Mouse (Mus musculus) embryonic facial prominence, embryonic 11.5 days (tissue): ENCODE results near the gene Trp53rkb. TPM values are rescaled to one million over a fixed set of nuclear protein-coding genes. Genes with fewer than 3 reads are reported as not detected.
"Not testable (repeated sequence)": the region's sequence is repeated elsewhere in the genome, so short reads cannot be mapped to it uniquely, and the experiment has no call there.

Experiments used
- ATAC-seq: fragments of 200-750 bp; cut with Nextera tagmentation; replicated peaks from 2 replicates; pipeline ENCODE4 v1.8.0; 2017; ENCODE audit warnings: low read depth; ENCODE audit not compliant: insufficient number of reproducible peaks, low FRiP score, low TSS enrichment
- DNase-seq: peaks from one replicate; pipeline ENCODE4 v3.0.0-alpha.2; 2015; ENCODE audit warnings: low spot score
- H3K27ac ChIP-seq: fragments of 300-500 bp; sonication (generic); replicated peaks from 2 replicates; pipeline ENCODE4 v1.5.1; 2014; ENCODE audit warnings: mild to moderate bottlenecking, low read depth, low read length, control low read depth
- H3K27me3 ChIP-seq: fragments of 300-500 bp; sonication (generic); 2 replicates; pipeline ENCODE4 v1.6.1; 2014; ENCODE audit warnings: mild to moderate bottlenecking, low read length, moderate library complexity, mixed read lengths; ENCODE audit not compliant: control insufficient read depth, insufficient read depth
- H3K36me3 ChIP-seq: fragments of 300-500 bp; sonication (generic); replicated peaks from 2 replicates; pipeline ENCODE4 v1.6.1; 2014; ENCODE audit warnings: low read depth, mild to moderate bottlenecking, low read length, moderate library complexity, mixed read lengths; ENCODE audit not compliant: control insufficient read depth, insufficient read depth
- H3K4me1 ChIP-seq: fragments of 300-500 bp; sonication (generic); 2 replicates; pipeline ENCODE4 v1.6.1; 2014; ENCODE audit warnings: low read length, mixed read lengths; ENCODE audit not compliant: control insufficient read depth, insufficient read depth
- H3K4me2 ChIP-seq: fragments of 300-500 bp; sonication (generic); 2 replicates; pipeline ENCODE4 v1.6.1; 2014; ENCODE audit warnings: low read depth, mild to moderate bottlenecking, control low read depth, low read length, moderate library complexity
- H3K4me3 ChIP-seq: fragments of 300-500 bp; sonication (generic); 2 replicates; pipeline ENCODE4 v1.5.1; 2014; ENCODE audit warnings: low read depth, low read length, control low read depth
- H3K9ac ChIP-seq: fragments of 300-500 bp; sonication (generic); replicated peaks from 2 replicates; pipeline ENCODE4 v1.6.1; 2014; ENCODE audit warnings: mild to moderate bottlenecking, control low read depth, low read length
- H3K9me3 ChIP-seq: fragments of 300-500 bp; sonication (generic); replicated peaks from 2 replicates; pipeline ENCODE4 v1.6.1; 2016; ENCODE audit warnings: mild to moderate bottlenecking, low read length, inconsistent platforms, mixed read lengths; ENCODE audit not compliant: control insufficient read depth
- WGBS: fragments of 180-500 bp; shearing (Covaris S2); extraction: QIAGEN DNeasy Blood & Tissue Kit; methylation state at CpG from one replicate; pipeline ENCODE4 v1.1.7; 2014; 5-methylcytosine and 5-hydroxymethylcytosine counted together
- polyA plus RNA-seq: library from polyadenylated mRNA; unstranded; fragments of >200 nt; fragmentation: Nextera tagmentation; extraction: Ambion mirVana; gene quantifications from 2 replicates; pipeline ENCODE4 v1.2.1, GENCODE M21; 2014

Gene Trp53rkb
- polyA plus RNA-seq: 8.9 and 10.3 TPM in 2 replicates

- ATAC-seq (no peak; the same call in 1 of the 2 replicates), DNase-seq (no peak)
- Histone ChIP-seq H3K4me1 (no peaks in the 10 kb centered on the region; the same call in 1 of the 2 replicates), H3K9ac (peak within 1 kb of the TSS; percentile 77), H3K36me3 (no peaks in the 10 kb centered on the region), H3K27me3 (no peaks in the 10 kb centered on the region), H3K27ac (no peak within 1 kb of the TSS), H3K4me2 (peak within 1 kb of the TSS; percentile 60), H3K9me3 (no peaks in the 10 kb centered on the region), H3K4me3 (peak within 1 kb of the TSS; percentile 82)
- WGBS: 69% methylated on average over 5 of the region's 5 CpGs
Measured at GRCm38 (mm10) chr2:166792355-166792754, at the start of gene Trp53rkb. Gene Trp53rkb (plus strand): TSS chr2:166792531.

- no peak for DNase-seq
- Histone ChIP-seq H3K4me1 (no peaks in the 10 kb centered on the region), H3K9me3 (no peaks in the 10 kb centered on the region), H3K36me3 (no peaks in the 10 kb centered on the region), H3K27ac (no peak overlapping the region), H3K27me3 (no peaks in the 10 kb centered on the region), H3K4me3 (no peak overlapping the region), H3K9ac (no peak overlapping the region), H3K4me2 (no peak overlapping the region)
- ATAC-seq: no peak
- 50% methylated on average over 4 of the region's 4 CpGs for WGBS
Measured at GRCm38 (mm10) chr2:166743504-166743903, 48.8 kb upstream of the Trp53rkb start.

GRCm38 (mm10) chr2:166744433-166744832 is 47.9 kb upstream of the Trp53rkb start:
- Histone ChIP-seq H3K27ac (no peak overlapping the region), H3K4me3 (no peak overlapping the region), H3K36me3 (no peaks in the 10 kb centered on the region), H3K4me1 (no peaks in the 10 kb centered on the region), H3K9me3 (no peaks in the 10 kb centered on the region), H3K4me2 (no peak overlapping the region), H3K9ac (no peak overlapping the region), H3K27me3 (no peaks in the 10 kb centered on the region)
- ATAC-seq (no peak), DNase-seq (no peak)
- WGBS: 84% methylated on average over 7 of the region's 7 CpGs

- 84% methylated on average over 9 of the region's 9 CpGs for WGBS
- no peak overlapping the region for H3K9ac ChIP-seq
- no peak overlapping the region for H3K27ac ChIP-seq
Measured at GRCm38 (mm10) chr2:166745849-166746248, 46.5 kb upstream of the Trp53rkb start.

GRCm38 (mm10) chr2:166746261-166746913 is 45.9 kb upstream of the Trp53rkb start:
- DNase-seq, H3K4me1 ChIP-seq, H3K4me3 ChIP-seq, H3K9ac ChIP-seq, H3K9me3 ChIP-seq, H3K4me2 ChIP-seq, H3K27ac ChIP-seq, ATAC-seq, H3K27me3 ChIP-seq, H3K36me3 ChIP-seq: not testable (repeated sequence)
- 54% methylated on average over 14 of the region's 14 CpGs for WGBS

More at GRCm38 (mm10) chr2:166745849-166746248, 46.5 kb upstream of the Trp53rkb start:
- H3K9me3 ChIP-seq: no peaks in the 10 kb centered on the region
- no peak overlapping the region for H3K4me2 ChIP-seq
- H3K4me1 ChIP-seq: no peaks in the 10 kb centered on the region
- DNase-seq: no peak
- no peaks in the 10 kb centered on the region for H3K36me3 ChIP-seq
- H3K27me3 ChIP-seq: no peaks in the 10 kb centered on the region
- no peak for ATAC-seq
- no peak overlapping the region for H3K4me3 ChIP-seq

- ATAC-seq: no peak
- H3K36me3 ChIP-seq: no peaks in the 10 kb centered on the region
- no peak for DNase-seq
- H3K4me3 ChIP-seq: no peak overlapping the region
- H3K4me2 ChIP-seq: no peak overlapping the region
- no peaks in the 10 kb centered on the region for H3K9me3 ChIP-seq
- H3K9ac ChIP-seq: no peak overlapping the region
- WGBS: 85% methylated on average over 6 of the region's 6 CpGs
- H3K4me1 ChIP-seq: no peaks in the 10 kb centered on the region
- no peaks in the 10 kb centered on the region for H3K27me3 ChIP-seq
- no peak overlapping the region for H3K27ac ChIP-seq
Measured at GRCm38 (mm10) chr2:166750620-166751191, 41.6 kb upstream of the Trp53rkb start.

- Histone ChIP-seq H3K4me3 (no peak overlapping the region), H3K27ac (no peak overlapping the region), H3K36me3 (no peaks in the 10 kb centered on the region), H3K9me3 (no peaks in the 10 kb centered on the region), H3K9ac (no peak overlapping the region), H3K4me2 (no peak overlapping the region), H3K4me1 (no peaks in the 10 kb centered on the region), H3K27me3 (no peaks in the 10 kb centered on the region)
- no peak for DNase-seq
- no peak for ATAC-seq
- whole genome bisulfite sequencing: 81% methylated on average over 4 of the region's 4 CpGs
Measured at GRCm38 (mm10) chr2:166754194-166754593, 38.1 kb upstream of the Trp53rkb start.

- Histone ChIP-seq H3K4me2 (no peak overlapping the region), H3K27ac (no peak overlapping the region), H3K36me3 (no peaks in the 10 kb centered on the region), H3K9me3 (no peaks in the 10 kb centered on the region), H3K4me3 (no peak overlapping the region), H3K27me3 (no peaks in the 10 kb centered on the region), H3K4me1 (no peaks in the 10 kb centered on the region), H3K9ac (no peak overlapping the region)
- DNase-seq (no peak), ATAC-seq (no peak)
- WGBS: 91% methylated on average over 7 of the region's 7 CpGs
Measured at GRCm38 (mm10) chr2:166754760-166755159, 37.6 kb upstream of the Trp53rkb start.
